Mouse (Mus musculus) adrenal gland, adult 2 months (tissue): ENCODE data around the gene Ccdc83. TPM values are rescaled to one million over a fixed set of nuclear protein-coding genes. Genes with fewer than 3 reads are reported as not detected.
"Not testable (repeated sequence)": the region's sequence is repeated elsewhere in the genome, so short reads cannot be mapped to it uniquely, and the experiment has no call there.

Experiments
- DNase-seq: peaks from one replicate; pipeline ENCODE4 v3.0.0; 2021
- polyA plus RNA-seq: library from polyadenylated mRNA; depleted of rRNA; stranded (reverse); fragments of >200 nt; gene quantifications from 2 replicates; pipeline ENCODE4 v1.2.3, GENCODE M21; 2012
- total RNA-seq, 2 experiments: library from RNA; stranded (reverse); gene quantifications; 2 replicates each; pipeline ENCODE4 v1.2.3; 2021

The Ccdc83 gene
- total and polyA plus RNA-seq, 3 experiments, result not detected

- DNase-seq, result no peak
These were observed 5.7 kb downstream of the Ccdc83 start for GRCm38 (mm10) chr7:90259899-90260298.

DNA sequence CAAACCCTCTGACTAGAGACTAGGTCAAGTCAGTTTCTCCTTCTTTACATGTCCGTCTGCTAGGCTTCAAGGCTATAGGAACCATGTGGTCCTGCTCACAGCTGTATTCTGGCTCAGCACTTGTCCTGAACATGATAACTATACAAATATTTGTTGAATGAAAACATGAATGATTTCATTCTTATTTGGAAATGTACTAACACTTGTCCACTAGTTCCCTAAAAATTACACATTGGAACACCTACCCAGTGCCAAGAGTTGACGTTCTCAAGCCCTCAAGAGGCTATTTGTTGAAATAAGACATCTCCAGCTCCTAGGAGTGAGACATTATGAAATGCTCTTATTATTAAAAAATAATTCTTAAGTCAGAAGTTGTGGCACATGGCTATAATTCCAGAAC lies 6.9 kb downstream of the Ccdc83 start:
- DNase-seq, result no peak

DNA sequence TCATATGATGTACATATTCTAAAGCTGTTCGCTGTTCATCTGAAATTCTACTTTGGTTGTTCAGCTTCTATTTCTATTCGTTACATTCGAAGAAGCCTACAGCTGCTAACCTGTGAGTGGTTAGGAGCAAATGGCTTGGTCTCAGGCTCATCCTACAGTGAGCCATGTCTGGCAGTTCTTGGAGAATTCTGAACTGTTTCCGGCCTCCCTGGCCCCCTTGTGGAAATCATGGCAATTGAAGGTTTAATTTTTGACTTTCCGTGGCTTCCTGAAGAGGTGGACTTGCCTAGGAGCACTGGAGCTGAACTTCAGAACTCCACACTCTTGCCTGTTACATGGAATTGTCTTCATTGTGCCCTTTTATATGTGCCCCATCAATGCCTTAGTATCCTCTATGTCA lies 12.6 kb downstream of the Ccdc83 start:
- no peak for DNase-seq

DNA sequence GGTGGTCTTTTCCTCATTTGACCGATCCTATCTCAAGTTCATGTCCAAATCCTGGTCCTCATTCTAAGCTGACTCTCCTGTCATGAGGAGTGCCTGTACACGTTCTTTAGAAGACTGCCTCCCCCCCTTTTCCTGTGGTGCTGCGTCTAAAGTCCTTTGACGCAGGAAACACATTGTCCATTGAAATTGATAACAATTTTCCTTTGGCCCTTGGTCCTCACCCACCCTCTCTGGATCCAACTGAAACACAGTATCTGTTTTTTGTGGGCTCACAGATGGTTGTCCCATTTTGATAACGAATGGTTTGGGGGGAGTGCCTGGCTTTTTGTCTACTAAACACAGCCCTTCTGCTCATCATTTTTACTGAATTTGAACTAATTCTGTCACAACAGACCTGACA lies 21.9 kb downstream of the Ccdc83 start:
- no peak for DNase-seq

DNA sequence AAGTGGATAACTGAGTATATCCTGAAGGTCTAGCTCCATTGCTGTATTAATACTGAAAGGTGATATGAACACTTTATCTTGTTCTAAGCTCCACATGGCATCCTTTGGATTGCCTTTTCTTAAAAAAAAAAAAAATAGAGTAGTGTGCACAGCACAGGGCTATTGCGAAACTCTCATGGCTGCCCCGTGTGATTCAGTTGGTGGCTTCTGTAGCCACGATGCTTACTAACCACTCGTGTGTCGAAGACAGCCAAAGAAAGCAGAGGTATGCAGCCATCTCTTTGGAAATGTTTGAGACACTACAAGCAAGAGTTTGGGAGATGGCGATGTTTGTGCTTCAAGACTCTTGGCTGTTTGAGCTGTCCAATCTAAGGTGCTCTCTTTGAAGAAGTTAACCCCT lies 22.4 kb downstream of the Ccdc83 start:
- no peak for DNase-seq

GRCm38 (mm10) chr7:90236289-90236905 lies 29.2 kb downstream of the Ccdc83 start:
- no peak for DNase-seq

DNA sequence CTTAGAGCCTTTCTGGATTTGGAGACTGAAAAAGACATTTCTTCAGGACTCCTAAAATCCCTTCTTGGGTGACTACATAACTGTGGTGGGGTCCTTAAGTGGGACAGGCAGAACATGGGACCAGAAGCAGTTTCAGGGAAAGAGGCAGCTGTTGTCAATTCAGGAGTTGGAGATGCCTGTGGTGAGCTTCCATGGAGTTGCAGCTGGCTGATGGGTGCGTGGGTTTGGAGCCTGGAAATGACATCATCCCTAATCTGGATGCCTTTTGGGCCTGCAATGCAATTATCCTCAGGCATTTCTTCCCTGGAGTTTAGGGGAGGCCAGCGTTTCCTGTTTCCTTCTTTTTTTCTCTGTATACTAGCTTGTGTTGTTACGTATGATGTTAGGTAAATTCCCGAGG lies 31.7 kb downstream of the Ccdc83 start:
- no peak for DNase-seq

GRCm38 (mm10) chr7:90231431-90231830 lies 34.1 kb downstream of the Ccdc83 start:
- no peak for DNase-seq

- not testable (repeated sequence) for DNase-seq
These were observed 36.7 kb downstream of the Ccdc83 start for GRCm38 (mm10) chr7:90228884-90229283.

DNA sequence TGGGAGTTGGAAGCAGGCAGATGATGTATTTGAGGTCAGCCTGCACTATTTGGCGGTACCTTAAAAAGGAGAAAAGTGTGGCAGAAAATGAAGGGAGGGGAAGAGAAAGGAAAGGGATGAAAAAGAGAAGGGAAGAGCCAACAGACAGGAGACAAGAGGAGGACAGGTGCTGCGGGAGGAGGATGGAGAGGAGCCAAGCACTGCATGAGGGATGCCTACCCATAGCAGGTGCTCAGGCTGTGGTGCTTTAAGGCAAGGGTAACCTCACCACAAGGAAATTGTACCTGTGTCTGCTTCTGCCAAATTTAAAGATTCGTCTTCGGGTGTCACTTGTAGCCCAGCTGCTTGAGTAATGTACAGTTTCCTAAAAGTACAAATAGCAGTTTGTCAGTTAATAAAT lies 37.5 kb downstream of the Ccdc83 start:
- no peak for DNase-seq

GRCm38 (mm10) chr7:90221487-90221886 lies 44.1 kb downstream of the Ccdc83 start:
- DNase-seq, result no peak

DNA sequence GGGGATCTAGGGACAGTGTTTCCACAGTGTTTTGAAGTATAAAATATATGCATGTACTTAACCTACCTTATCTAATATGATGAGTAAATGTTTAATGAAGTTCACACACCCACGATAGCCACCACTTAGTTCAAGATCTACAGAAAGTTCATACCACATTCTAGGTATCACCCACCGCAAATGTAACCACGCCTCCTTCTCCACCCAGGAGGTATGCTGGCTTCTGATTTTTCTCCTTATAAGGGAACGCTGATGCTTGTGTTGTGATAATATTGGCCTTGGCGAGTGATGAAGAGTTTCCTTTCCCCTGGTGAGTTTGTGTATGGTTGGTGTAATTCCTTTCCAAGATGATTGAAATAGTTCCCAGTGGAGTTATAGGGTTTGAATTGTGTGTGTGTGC lies 47.5 kb downstream of the Ccdc83 start:
- no peak for DNase-seq

DNA sequence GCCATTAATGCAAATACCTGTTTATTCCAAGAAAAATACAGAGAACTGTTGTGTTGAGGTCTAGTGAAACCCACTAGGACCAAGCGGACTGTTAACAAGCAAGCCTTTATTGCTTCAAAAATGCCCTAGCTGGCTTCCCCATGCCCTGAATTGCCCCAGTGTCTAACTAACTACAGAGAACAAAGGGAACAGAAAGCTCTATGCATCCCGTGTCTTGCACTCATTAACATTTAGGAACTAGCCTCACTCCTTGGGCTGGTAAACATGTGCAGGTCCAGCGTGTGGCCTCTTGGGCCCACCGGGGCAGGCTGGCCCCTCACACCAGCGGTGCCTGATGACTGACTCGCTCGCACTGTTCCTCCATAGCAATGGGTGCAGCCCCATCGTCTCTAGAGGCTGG lies 49.1 kb downstream of the Ccdc83 start:
- DNase-seq, result no peak

- DNase-seq, result no peak
These were observed 54.6 kb downstream of the Ccdc83 start for GRCm38 (mm10) chr7:90210947-90211346.

GRCm38 (mm10) chr7:90210116-90210515 lies 55.5 kb downstream of the Ccdc83 start:
- peak; percentile 21 for DNase-seq

DNA sequence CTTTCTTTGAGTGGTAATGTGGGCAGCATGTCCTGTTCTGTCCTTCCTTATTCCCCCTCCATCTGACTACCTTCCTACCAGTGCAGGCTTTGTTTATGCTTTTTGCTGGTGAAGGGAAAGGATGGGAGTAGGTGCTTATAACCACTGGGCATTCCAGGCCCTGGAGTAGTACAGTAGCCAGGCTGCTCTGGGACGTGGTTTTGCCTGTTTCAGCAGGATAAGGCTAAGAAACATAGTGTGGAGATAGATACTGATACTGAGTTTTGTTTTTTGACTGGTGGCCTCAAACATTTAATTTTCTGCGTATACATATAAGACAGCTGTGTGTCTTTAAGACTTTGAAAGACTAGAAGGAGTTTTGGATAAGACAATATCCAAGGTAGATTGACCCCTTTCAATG lies 61.7 kb downstream of the Ccdc83 start:
- DNase-seq, result no peak

DNA sequence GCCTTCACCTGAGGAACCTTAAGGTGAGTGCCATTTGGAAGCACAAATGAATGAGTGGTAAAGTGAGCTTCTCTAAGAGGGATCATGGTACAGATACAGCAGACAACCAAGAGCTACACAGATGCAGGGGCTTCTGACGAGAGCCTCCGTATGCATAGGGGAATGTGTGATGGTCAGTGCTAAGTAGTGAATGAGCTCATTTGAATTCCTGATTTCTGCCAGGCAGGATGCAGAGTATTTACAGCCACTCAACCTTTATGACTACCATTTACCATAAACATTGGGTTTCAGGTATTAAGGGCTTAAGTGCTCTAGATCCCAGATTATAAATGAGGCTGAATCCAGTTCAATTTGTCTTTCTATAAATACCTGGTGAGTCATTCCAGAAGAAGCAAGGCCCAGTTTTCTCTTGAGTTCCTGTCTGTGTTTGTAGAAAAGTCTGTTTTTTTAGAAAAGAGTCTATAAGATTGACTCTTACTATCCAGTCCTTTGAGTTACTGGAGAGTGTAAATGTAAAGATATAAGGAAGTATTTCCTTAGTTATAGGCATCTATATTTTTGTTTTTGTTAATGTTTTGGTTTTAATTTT lies 63.6 kb downstream of the Ccdc83 start:
- no peak for DNase-seq

DNA sequence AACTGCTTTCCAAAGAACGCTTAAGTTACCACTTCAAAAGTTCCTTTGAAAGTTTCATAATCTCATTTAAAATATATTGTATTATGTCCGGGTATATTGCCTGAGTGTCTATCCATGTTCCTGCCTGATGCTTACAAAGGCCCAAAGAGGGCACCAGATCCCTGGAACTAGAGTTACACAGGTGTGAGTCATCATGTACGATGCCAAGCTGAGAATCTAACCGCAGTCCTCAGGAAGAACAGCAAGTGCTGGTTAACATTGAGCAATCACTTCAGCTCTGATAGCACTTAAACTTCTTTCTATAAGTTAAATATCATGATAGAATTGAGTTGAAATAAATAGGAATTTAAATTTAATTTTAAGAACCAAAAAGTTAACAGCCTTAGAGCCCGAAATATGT lies 65.3 kb downstream of the Ccdc83 start:
- peak; percentile 35 for DNase-seq

- no peak for DNase-seq
These were observed 84.9 kb downstream of the Ccdc83 start for GRCm38 (mm10) chr7:90180635-90181034.

- DNase-seq, result no peak
These were observed 90.0 kb downstream of the Ccdc83 start for GRCm38 (mm10) chr7:90175576-90175975.
